Mouse (Mus musculus): ENCODE results near the gene Cxcl17. TPM values are rescaled to one million over a fixed set of nuclear protein-coding genes. Genes with fewer than 3 reads are reported as not detected.
A peak's percentile ranks its signal among the peaks of the same experiment; 100 is the strongest.
"Not testable (repeated sequence)": the region's sequence is repeated elsewhere in the genome, so short reads cannot be mapped to it uniquely, and the experiment has no call there.

Cxcl17 gene
- total RNA-seq (2022) = not detected

- no peak for DNase-seq (ENCODE audit: low spot score in 2 of 2)
Measured at GRCm38 (mm10) chr7:25412833-25413441, at the start of gene Cxcl17. Cxcl17 (minus strand) TSS chr7:25412886.

DNA sequence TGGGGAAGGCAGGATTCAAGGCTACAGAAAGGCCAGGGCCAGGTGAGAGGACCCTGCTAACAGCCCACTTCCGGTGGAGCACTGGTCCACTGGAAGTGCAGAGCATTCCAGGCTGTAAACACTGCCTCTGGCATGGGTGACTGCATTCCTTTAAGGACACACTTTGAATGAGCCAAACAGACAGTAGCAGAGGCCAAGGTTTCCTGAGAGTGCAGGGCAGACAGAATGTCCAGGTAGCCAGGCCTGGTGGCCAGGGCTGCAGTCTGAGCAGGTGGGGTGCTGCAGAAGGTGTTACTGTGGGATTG lies 49.3 kb upstream of the Cxcl17 start:
- DNase-seq (ENCODE audit: low spot score in 2 of 2) = not testable (repeated sequence)

DNA sequence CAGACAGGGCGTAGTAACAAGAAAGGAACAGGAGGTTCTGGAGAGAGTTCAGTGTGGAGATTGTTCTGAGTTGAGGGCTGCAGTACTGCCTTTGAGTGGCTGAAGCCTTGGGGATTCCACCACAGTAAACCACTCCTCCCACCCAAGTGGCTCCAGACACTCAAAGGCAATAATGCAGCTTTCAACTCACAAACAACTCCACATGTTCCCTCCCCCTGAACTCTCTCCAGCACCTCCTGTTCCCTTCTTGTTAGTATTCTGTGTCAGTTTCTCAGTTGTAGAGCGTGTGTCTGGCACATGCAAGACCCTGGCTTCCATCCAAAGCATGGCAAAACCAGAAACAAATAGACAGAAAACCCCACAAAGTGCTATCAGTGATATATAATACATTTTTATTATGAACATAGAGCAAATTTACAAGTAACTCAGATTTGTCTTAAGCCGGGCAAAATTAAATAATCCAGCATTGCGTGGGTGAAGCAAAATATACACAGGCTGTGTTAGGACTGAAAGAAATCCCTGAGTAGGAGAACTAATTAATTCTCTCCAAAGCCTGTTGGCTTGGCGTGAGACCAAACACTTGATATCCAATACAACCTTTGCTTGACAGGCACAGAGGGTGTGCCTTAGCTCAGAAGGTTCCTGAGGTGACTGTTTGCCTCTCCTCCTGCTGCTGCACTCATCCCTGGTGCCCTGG lies 48.8 kb upstream of the Cxcl17 start:
- DNase-seq (ENCODE audit: low spot score in 2 of 2) = peak in 1 of 2 experiments; percentile 17

DNA sequence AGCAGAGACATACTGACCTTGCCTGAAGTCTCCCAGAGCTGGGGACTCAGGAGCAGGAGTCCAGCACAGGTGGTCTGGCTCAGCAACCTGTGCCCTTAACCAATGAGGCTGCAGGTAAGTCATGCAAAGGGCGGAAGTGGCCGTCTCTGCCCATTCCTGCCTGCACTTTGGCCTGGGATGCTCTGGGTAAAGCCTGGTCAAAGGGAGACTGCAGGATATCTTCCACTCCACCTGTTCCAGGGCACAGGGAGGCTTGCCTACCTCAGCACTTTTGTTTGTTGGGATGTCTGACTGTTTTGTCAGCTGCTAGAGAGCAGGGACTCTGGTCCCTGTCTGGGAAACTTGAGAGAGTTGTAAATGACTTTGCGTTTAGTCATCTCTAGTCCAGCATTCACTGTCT lies 39.4 kb upstream of the Cxcl17 start:
- DNase-seq (ENCODE audit: low spot score in 2 of 2) = no peak

GRCm38 (mm10) chr7:25449913-25450890 lies 37.5 kb upstream of the Cxcl17 start:
- no peak for DNase-seq (ENCODE audit: low spot score in 2 of 2)

GRCm38 (mm10) chr7:25440816-25441153 lies 28.1 kb upstream of the Cxcl17 start:
- DNase-seq (ENCODE audit: low spot score in 2 of 2) = no peak

DNA sequence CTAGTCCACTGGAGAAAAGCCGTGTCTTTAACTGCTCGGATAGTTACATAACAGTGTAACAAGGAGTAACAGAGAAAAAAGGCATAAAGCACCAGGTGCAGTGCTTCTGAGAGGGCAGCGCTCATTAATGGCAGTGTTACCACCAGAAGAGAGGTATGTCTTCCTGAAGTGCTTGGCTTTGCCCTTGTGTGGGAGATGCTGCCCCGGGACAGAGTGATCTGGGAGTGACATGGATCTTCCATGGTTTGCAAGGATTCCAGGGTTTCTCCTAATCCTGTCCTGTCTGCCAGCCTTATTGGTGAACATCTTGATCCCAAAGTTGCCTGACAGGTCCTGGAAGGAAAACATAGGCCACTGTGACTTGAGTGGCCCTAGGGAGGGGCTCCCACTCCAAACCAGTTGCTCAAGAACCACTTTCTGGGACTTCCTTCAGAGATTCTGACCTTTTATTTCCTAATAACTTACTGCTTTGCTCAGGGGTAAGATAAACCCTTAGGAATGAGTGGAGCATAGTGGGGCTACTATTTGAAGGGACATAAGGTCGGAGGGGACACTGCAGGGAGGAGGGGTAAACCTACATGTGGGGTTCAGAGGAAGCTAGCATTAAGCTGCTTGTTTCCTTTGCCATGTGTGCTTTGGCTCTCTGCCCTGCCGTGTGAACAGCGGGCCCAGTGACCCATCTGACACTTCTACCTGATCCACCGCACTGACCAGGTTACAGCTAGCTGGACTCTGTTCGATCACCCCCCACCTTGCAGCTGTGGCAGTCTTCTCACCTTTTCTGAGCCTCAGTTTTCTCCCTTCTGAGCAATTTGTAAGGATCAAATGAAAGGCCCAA lies 27.5 kb upstream of the Cxcl17 start:
- DNase-seq (ENCODE audit: low spot score in 2 of 2) = no peak

- no peak for DNase-seq (ENCODE audit: low spot score in 2 of 2)
Measured at GRCm38 (mm10) chr7:25439124-25439822, 26.6 kb upstream of the Cxcl17 start.

DNA sequence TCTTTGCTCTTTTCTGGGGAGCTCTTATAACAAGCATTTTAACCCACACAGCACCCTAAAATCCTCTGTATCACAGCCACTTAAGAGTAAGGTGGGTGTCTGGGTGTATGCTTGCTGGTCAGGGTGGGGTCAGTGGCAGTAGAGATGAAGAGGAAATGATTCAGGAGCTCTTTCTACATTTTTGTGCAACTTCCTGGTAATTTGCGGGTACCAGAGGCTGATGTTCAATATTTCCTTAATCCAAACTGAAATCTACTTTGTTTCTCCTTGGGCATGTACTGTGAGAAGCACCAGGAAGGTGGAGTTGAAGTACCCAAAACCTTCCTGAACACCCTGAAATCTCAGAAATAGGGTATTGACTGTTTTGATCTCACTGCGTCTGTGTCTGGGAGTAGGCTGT lies 24.0 kb upstream of the Cxcl17 start:
- no peak for DNase-seq (ENCODE audit: low spot score in 2 of 2)

- no peak for DNase-seq (ENCODE audit: low spot score in 2 of 2)
Measured at GRCm38 (mm10) chr7:25436226-25436625, 23.5 kb upstream of the Cxcl17 start.

- DNase-seq (ENCODE audit: low spot score in 2 of 2) = no peak
Measured at GRCm38 (mm10) chr7:25435546-25435851, 22.8 kb upstream of the Cxcl17 start.

DNA sequence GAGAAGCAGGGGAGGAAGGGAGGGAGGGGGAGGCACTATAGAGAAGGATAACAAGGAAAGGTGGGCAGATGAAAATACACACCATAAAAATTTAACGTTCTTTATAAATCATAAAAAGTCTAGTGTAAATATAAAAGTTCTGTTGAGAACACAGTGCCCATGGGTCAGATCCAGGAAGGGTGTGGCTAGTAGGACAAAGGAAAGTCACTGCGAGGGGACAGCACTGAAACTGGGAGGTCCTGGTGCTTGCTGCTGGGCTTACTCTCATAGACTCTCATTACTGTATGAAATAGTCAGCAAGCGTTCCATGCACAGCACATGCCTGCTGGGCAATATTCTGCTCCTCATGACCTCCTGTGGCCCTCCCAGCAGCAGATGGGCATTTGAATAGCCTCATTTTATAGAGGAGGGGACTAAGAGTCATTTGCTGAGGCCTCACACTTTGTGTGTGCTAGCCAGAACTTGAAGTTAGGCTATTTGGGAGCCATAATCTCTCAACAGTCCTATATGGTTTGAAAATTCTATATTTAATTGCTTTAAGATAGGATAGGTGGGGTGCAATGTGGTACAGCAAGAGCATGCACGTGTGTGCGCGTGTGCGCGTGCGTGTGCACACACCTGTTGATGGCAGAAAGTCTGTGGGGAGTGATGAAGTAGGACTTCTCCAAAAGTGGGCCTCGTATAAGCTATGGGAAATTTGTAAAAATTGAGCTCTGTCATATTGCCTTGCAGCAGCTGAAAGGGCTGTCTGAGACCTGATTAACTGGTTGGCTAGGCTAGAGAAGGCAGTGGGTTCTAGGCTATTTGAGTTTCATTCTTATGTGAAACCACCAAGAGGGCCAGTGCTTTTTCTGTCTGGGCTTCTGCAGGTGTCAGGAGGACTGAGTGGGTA lies 22.2 kb upstream of the Cxcl17 start:
- no peak for DNase-seq (ENCODE audit: low spot score in 2 of 2)

DNA sequence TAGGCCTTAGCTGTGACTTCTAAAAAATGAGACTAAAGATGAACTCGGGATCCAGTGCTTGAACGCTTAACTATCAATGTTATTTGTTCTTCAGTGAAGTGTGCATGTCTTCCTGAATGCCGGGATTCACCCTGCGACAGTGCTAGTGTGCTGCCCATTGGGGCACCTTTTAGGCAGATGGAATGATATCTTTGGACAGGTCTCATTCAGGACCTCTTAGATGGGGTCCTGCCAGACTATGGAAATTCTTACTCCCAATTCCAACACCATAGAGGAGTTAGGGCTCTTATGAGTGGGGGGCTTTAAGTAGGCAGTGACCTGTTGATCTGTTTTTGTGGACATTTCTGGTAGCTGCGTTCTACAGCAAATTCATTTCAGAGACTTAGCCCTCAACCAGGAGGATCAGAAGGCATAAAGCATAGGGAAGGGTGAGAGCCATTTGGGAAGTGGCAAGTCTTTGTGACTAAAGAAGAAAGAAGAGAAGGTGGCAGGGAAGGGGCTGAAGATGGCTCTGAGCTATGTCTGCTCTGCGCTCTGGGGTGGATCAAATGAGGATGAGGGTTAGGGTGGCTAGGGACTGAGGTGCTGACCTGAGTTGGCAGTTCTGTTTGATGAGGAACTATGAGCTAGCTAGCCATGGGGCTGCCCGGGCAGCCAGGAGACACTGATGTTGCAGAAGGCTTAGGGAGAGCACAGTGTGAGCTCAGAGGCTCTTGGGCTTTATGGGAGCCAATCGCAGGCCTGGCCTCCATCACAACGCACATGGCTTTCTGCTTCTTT lies 21.3 kb upstream of the Cxcl17 start:
- no peak for DNase-seq (ENCODE audit: low spot score in 2 of 2)

DNA sequence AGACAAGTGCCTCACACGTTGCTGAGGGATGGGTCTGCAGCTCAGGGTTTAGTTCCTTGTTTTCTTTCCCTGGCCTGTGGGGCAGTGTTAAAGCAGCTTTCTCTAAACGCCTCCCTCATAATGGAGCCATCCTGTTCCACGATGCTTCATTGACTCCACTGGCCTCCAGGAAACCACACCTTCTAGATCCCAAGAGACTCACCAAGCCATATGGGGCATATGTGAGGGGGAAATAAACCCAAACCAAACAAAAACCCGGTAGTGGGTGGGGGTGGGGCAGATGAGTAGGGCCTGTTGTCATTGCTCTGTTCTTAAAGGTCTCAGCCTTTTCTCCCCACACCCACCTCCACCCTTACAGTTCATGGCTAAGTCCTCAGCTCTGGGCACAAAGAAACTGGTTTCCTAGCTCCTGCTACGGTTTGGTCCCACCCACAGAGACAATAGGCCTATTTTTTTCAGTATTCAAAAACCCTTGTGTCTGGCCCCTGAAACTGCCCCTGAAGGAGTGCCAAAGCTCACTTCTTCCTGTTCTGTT lies 20.4 kb upstream of the Cxcl17 start:
- no peak for DNase-seq (ENCODE audit: low spot score in 2 of 2)

DNA sequence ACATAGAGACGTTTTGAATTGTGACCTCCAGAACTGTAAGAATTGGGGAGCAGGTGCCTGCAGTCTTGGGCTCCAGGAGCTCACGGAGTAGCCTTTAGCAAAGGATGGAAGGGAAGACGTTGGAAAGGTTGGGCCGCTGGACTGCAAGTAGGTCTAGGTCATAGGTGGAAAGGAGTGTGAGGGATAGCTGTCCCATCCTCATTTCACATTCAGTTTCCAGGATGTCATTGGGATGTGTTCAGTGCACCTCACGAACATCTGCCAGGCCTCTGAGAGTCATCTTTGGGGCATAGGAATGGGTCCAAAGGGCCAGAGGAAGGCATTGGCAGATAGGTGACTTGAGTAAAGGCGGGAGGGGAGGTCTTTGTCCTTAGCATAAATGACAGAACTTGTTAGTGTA lies 19.7 kb upstream of the Cxcl17 start:
- DNase-seq (ENCODE audit: low spot score in 2 of 2) = no peak

- no peak for DNase-seq (ENCODE audit: low spot score in 2 of 2)
Measured at GRCm38 (mm10) chr7:25429886-25430784, 17.4 kb upstream of the Cxcl17 start.

GRCm38 (mm10) chr7:25428321-25428720 lies 15.6 kb upstream of the Cxcl17 start:
- DNase-seq (ENCODE audit: low spot score in 2 of 2) = no peak

DNA sequence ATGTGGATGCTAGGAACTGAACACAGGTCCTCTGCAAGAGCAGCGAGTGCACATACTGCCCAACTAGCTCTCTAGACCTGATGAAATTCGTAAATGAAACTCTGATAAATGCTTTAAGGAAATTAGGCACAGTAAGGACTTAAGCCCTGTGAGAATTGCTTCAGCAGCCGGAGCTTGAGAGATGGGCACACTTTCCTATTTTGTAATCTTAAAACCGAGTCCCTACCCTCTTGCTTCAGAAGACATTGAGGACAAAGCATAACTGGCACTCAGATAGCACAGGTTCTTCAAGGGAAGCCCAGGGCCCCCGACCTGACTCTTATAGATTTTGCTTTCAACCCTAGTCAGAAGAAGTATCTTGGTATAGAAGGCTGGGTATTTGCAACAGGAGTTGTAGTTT lies 14.5 kb upstream of the Cxcl17 start:
- no peak for DNase-seq (ENCODE audit: low spot score in 2 of 2)
